Mouse (Mus musculus) midbrain, embryonic 12.5 days (tissue): ENCODE results near the gene Susd4. TPM values are rescaled to one million over a fixed set of nuclear protein-coding genes. Genes with fewer than 3 reads are reported as not detected.

Experiments
- ATAC-seq: fragments of 200-750 bp; cut with Nextera tagmentation; 2 replicates; pipeline ENCODE4 v1.8.0; 2017; ENCODE audit warnings: low read depth, moderate TSS enrichment, moderate library complexity; ENCODE audit not compliant: low FRiP score
- H3K27ac ChIP-seq: fragments of 300-500 bp; sonication (generic); replicated peaks from 2 replicates; pipeline ENCODE4 v1.5.1; 2016; ENCODE audit warnings: mild to moderate bottlenecking
- H3K27me3 ChIP-seq: fragments of 300-500 bp; sonication (generic); 2 replicates; pipeline ENCODE4 v1.6.1; 2016; ENCODE audit warnings: mild to moderate bottlenecking
- H3K36me3 ChIP-seq: fragments of 300-500 bp; sonication (generic); 2 replicates; pipeline ENCODE4 v1.6.1; 2016
- H3K4me1 ChIP-seq: fragments of 300-500 bp; sonication (generic); 2 replicates; pipeline ENCODE4 v1.6.1; 2016
- H3K4me2 ChIP-seq: fragments of 300-500 bp; sonication (generic); replicated peaks from 2 replicates; pipeline ENCODE4 v1.6.1; 2016; ENCODE audit warnings: mild to moderate bottlenecking, moderate library complexity
- H3K4me3 ChIP-seq: fragments of 300-500 bp; sonication (generic); 2 replicates; pipeline ENCODE4 v1.5.1; 2016; ENCODE audit warnings: mild to moderate bottlenecking
- H3K9ac ChIP-seq: fragments of 300-500 bp; sonication (generic); replicated peaks from 2 replicates; pipeline ENCODE4 v1.6.1; 2016; ENCODE audit warnings: mild to moderate bottlenecking, moderate library complexity
- H3K9me3 ChIP-seq: fragments of 300-500 bp; sonication (generic); 2 replicates; pipeline ENCODE4 v1.6.1; 2016; ENCODE audit warnings: mild to moderate bottlenecking
- WGBS: fragments of 180-500 bp; shearing (Covaris S2); methylation state at CpG from one replicate; pipeline ENCODE4 v1.1.7; 2016; 5-methylcytosine and 5-hydroxymethylcytosine counted together
- polyA plus RNA-seq: library from polyadenylated mRNA; unstranded; fragments of >200 nt; fragmentation: Nextera tagmentation; extraction: Ambion mirVana; gene quantifications from 2 replicates; pipeline ENCODE4 v1.2.1, GENCODE M21; 2016

Gene Susd4
- polyA plus RNA-seq = 26.8 and 28.3 TPM in 2 replicates

GRCm38 (mm10) chr1:182763716-182764461 lies at the start of gene Susd4:
TSS of gene Susd4 (plus strand) at chr1:182763860.
- Histone ChIP-seq H3K4me2 (peak within 1 kb of the TSS; percentile 96), H3K27me3 (peaks cover 28% of the 10 kb centered on the region), H3K9ac (peak within 1 kb of the TSS; percentile 76), H3K4me3 (peak within 1 kb of the TSS; percentile 68), H3K27ac (peak within 1 kb of the TSS; percentile 87), H3K36me3 (no peaks in the 10 kb centered on the region), H3K9me3 (no peaks in the 10 kb centered on the region), H3K4me1 (peaks cover 12% of the 10 kb centered on the region; the same call in 1 of the 2 replicates)
- ATAC-seq = peak; percentile 91
- WGBS = under 1% methylated on average over 78 of the region's 95 CpGs

- WGBS = 75% methylated on average over 6 of the region's 6 CpGs
- H3K4me3 ChIP-seq = no peak overlapping the region
- no peak overlapping the region for H3K9ac ChIP-seq
- no peaks in the 10 kb centered on the region for H3K27me3 ChIP-seq
- H3K36me3 ChIP-seq = no peaks in the 10 kb centered on the region
- no peaks in the 10 kb centered on the region for H3K9me3 ChIP-seq
- H3K4me2 ChIP-seq = no peak overlapping the region
- H3K4me1 ChIP-seq = peaks cover 4% of the 10 kb centered on the region; the same call in 1 of the 2 replicates
- H3K27ac ChIP-seq = no peak overlapping the region
- ATAC-seq = no peak
Measured at GRCm38 (mm10) chr1:182714236-182714935, 49.3 kb upstream of the Susd4 start.

DNA sequence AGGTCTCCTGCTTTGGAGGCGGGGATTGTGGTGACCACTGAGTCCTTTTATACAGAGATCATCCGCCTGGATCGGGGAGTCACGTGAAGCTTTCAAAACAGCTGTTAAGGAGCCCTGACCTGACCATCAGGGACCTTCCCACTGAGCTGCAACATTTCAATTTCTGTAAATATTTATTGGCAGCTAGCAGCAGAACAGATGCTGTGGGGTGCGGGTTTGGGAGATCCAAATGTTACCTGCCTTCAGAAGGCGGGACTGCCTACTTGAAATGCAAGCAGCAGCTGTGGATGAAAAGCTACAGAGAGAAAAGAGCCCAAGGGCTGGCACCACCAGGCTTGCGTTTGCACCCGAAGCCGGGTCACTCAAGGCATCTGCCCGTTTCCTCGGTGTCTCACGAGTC lies 36.1 kb upstream of the Susd4 start:
- Histone ChIP-seq H3K4me3 (no peak overlapping the region), H3K9me3 (no peaks in the 10 kb centered on the region), H3K27ac (no peak overlapping the region), H3K4me1 (peaks cover 2% of the 10 kb centered on the region; the same call in 1 of the 2 replicates), H3K27me3 (no peaks in the 10 kb centered on the region), H3K4me2 (0 out of 2 replicates have a peak overlapping the region, but pooled peaks have one; percentile 4), H3K9ac (no peak overlapping the region), H3K36me3 (no peaks in the 10 kb centered on the region)
- WGBS = 55% methylated on average over 12 of the region's 12 CpGs
- ATAC-seq = no peak

DNA sequence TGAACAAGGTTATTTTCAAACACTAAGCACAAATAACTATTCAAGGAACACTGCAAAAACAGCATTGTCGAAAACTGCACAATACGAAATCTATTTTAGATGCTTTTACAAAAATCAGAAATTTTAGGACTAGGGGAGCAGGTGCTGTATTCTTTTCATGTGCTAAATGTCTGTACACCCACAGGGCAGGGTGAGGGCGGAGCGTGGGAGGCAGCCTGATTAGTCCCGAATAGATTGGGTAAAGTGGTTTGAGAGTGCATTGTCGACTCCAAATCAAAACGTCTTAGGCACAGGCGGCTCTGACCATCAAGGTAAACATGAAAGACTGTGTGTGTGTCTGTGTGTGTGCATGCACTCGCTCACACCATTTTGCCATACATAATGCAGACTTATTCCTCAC lies 34.7 kb upstream of the Susd4 start:
- Histone ChIP-seq H3K27ac (no peak overlapping the region), H3K4me2 (no peak overlapping the region), H3K9ac (no peak overlapping the region), H3K4me3 (no peak overlapping the region), H3K36me3 (no peaks in the 10 kb centered on the region), H3K4me1 (peaks cover 2% of the 10 kb centered on the region; the same call in 1 of the 2 replicates), H3K9me3 (no peaks in the 10 kb centered on the region), H3K27me3 (no peaks in the 10 kb centered on the region)
- 74% methylated on average over 9 of the region's 9 CpGs for WGBS
- no peak for ATAC-seq

DNA sequence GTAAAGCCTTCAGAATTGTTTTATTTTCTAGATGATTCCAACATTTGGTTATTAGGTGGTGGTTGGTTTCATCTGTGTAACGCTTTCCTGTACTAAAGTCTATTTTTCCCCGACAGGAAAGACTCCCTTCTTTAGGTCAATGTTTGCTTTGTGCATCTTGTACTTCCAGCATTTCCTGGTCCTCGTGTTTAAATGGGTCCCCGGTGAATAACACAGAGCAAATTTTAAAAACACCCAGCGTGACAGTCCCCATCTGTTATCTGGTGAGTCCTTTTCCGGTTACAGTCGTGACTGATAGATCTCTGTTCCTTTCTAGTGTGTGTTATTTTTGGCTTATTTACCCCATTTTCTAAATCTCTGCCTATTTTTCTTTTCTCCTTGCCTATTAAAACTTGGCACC lies 31.0 kb upstream of the Susd4 start:
- Histone ChIP-seq H3K36me3 (no peaks in the 10 kb centered on the region), H3K4me3 (no peak overlapping the region), H3K27me3 (peaks cover 4% of the 10 kb centered on the region; the same call in 1 of the 2 replicates), H3K27ac (no peak overlapping the region), H3K4me2 (no peak overlapping the region), H3K4me1 (peaks cover 2% of the 10 kb centered on the region; the same call in 1 of the 2 replicates), H3K9me3 (no peaks in the 10 kb centered on the region), H3K9ac (no peak overlapping the region)
- 72% methylated on average over 7 of the region's 7 CpGs for WGBS
- ATAC-seq = no peak

DNA sequence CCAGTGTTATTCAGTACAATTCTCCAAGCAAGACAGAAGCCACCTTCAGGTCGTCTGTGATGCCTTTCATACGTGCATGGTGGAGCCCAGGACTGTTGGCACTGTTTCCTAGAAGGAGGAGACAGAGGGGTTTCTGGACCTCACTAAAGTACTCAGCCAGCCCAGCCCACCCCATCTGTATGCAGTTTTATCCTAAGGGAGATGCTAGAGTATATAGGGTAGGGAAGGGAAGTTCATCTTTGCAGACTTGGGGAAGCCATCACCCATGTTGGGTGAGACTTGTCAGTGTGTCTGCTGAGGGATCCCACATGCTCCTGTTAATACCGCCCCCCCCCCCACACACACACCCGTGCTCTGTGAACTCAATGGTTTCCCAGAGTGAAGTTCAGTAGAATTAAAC lies 27.8 kb upstream of the Susd4 start:
- WGBS = 69% methylated on average over 4 of the region's 4 CpGs
- peaks cover 4% of the 10 kb centered on the region; the same call in 1 of the 2 replicates for H3K27me3 ChIP-seq
- H3K9ac ChIP-seq = no peak overlapping the region
- no peak overlapping the region for H3K27ac ChIP-seq
- ATAC-seq = no peak
- no peaks in the 10 kb centered on the region for H3K36me3 ChIP-seq
- no peaks in the 10 kb centered on the region for H3K4me1 ChIP-seq
- H3K4me3 ChIP-seq = no peak overlapping the region
- no peaks in the 10 kb centered on the region for H3K9me3 ChIP-seq
- H3K4me2 ChIP-seq = no peak overlapping the region

DNA sequence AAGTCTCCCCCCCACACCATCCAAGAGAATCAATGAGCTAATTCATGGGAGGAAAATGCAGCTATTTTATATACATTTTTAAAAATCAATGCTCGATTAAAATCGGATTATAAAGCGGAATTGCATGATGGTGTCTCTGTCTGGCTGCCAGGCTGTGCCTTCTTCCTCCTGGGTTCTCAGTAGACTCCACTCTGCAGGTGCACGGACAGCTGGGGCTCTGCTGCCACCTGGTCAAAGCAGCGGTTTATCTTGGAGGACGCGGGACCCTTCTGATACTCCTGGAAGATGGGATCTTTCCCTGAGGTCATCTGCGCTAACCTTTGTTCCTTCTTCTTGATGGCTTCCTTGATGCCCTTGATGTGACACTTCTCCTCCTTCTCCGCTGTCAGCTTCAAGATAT lies 16.6 kb upstream of the Susd4 start:
- 91% methylated on average over 9 of the region's 9 CpGs for WGBS

GRCm38 (mm10) chr1:182747834-182748233 lies 15.8 kb upstream of the Susd4 start:
- 86% methylated on average over 17 of the region's 17 CpGs for WGBS
- no peak overlapping the region for H3K27ac ChIP-seq

More for the DNA sequence above, 16.6 kb upstream of the Susd4 start:
- Histone ChIP-seq H3K4me2 (no peak overlapping the region), H3K27me3 (no peaks in the 10 kb centered on the region), H3K9ac (no peak overlapping the region), H3K27ac (no peak overlapping the region), H3K4me3 (no peak overlapping the region), H3K4me1 (peaks cover 5% of the 10 kb centered on the region; the same call in 1 of the 2 replicates), H3K9me3 (no peaks in the 10 kb centered on the region), H3K36me3 (no peaks in the 10 kb centered on the region)
- no peak for ATAC-seq

GRCm38 (mm10) chr1:182749080-182749479 lies 14.6 kb upstream of the Susd4 start, which contains the start of gene Ccdc185:
TSS of gene Ccdc185 (minus strand) at chr1:182749180.
- no peaks in the 10 kb centered on the region for H3K36me3 ChIP-seq
- WGBS = 90% methylated on average over 9 of the region's 9 CpGs

More at GRCm38 (mm10) chr1:182747834-182748233, 15.8 kb upstream of the Susd4 start:
- no peak overlapping the region for H3K9ac ChIP-seq
- H3K9me3 ChIP-seq = no peaks in the 10 kb centered on the region
- H3K36me3 ChIP-seq = no peaks in the 10 kb centered on the region
- no peak overlapping the region for H3K4me2 ChIP-seq
- peaks cover 5% of the 10 kb centered on the region; the same call in 1 of the 2 replicates for H3K4me1 ChIP-seq
- no peak for ATAC-seq
- no peak overlapping the region for H3K4me3 ChIP-seq
- H3K27me3 ChIP-seq = no peaks in the 10 kb centered on the region

DNA sequence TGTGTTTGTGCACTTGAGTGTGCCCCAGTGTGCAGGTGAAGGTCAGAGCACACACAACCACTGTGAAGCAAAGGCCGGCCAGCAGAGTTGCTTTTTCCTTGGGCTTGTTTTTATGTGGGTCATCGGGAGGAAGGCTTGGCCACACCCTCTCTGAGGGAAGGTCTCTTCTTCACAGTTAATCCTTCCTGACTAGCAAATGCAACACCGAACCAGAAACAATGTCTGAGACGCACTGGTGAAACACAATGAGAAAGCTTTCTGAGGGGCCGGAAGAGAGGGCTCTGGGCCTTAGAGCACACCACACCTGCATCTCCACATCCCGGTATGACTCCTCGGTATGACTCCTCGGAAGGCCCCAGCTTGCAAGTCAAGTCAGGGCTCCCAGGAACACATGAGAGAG lies 12.4 kb upstream of the Susd4 start:
- Histone ChIP-seq H3K27me3 (no peaks in the 10 kb centered on the region), H3K4me2 (no peak overlapping the region), H3K9me3 (no peaks in the 10 kb centered on the region), H3K27ac (no peak overlapping the region), H3K9ac (no peak overlapping the region), H3K4me3 (no peak overlapping the region), H3K4me1 (peaks cover 5% of the 10 kb centered on the region; the same call in 1 of the 2 replicates), H3K36me3 (no peaks in the 10 kb centered on the region)
- WGBS = 58% methylated on average over 8 of the region's 8 CpGs
- no peak for ATAC-seq

More at GRCm38 (mm10) chr1:182749080-182749479, 14.6 kb upstream of the Susd4 start, which contains the start of gene Ccdc185:
- H3K27ac ChIP-seq = no peak within 1 kb of the TSS
- no peaks in the 10 kb centered on the region for H3K9me3 ChIP-seq
- no peak within 1 kb of the TSS for H3K4me2 ChIP-seq
- ATAC-seq = no peak
- H3K9ac ChIP-seq = no peak within 1 kb of the TSS
- no peak within 1 kb of the TSS for H3K4me3 ChIP-seq
- no peaks in the 10 kb centered on the region for H3K27me3 ChIP-seq
- H3K4me1 ChIP-seq = peaks cover 5% of the 10 kb centered on the region; the same call in 1 of the 2 replicates

- Histone ChIP-seq H3K9ac (no peak overlapping the region), H3K27me3 (no peaks in the 10 kb centered on the region), H3K4me2 (no peak overlapping the region), H3K36me3 (no peaks in the 10 kb centered on the region), H3K27ac (no peak overlapping the region), H3K4me1 (peaks cover 5% of the 10 kb centered on the region; the same call in 1 of the 2 replicates), H3K9me3 (no peaks in the 10 kb centered on the region), H3K4me3 (no peak overlapping the region)
- 83% methylated on average over 8 of the region's 8 CpGs for WGBS
- ATAC-seq = no peak
Measured at GRCm38 (mm10) chr1:182753694-182754093, 10.0 kb upstream of the Susd4 start.

- no peak overlapping the region for H3K4me3 ChIP-seq
- WGBS = 83% methylated on average over 5 of the region's 5 CpGs
- H3K9me3 ChIP-seq = no peaks in the 10 kb centered on the region
- H3K27ac ChIP-seq = no peak overlapping the region
- H3K27me3 ChIP-seq = no peaks in the 10 kb centered on the region
- H3K36me3 ChIP-seq = no peaks in the 10 kb centered on the region
- no peak overlapping the region for H3K4me2 ChIP-seq
- ATAC-seq = no peak
- no peak overlapping the region for H3K9ac ChIP-seq
- H3K4me1 ChIP-seq = peaks cover 5% of the 10 kb centered on the region; the same call in 1 of the 2 replicates
Measured at GRCm38 (mm10) chr1:182754865-182755264, 8.8 kb upstream of the Susd4 start.
